Mouse (Mus musculus): ENCODE measurements around the gene Sdhaf3. TPM values are rescaled to one million over a fixed set of nuclear protein-coding genes. Genes with fewer than 3 reads are reported as not detected.

The Sdhaf3 gene
- total and polyA plus RNA-seq, 3 experiments, result 6.0 to 11.6 (median 8.8) TPM

GRCm38 (mm10) chr6:6909586-6909985 lies 46.2 kb upstream of the Sdhaf3 start:
- Histone ChIP-seq H3K27ac (ENCODE audit: insufficient read depth, low read depth) (no peak overlapping the region), H3K27me3 (replicated peaks) (no peaks in the 10 kb centered on the region), H3K9me3 (replicated peaks; ENCODE audit: low read length) (no peaks in the 10 kb centered on the region), H3K4me1 (ENCODE audit: control insufficient read depth in 1 of 2, insufficient read depth in 2 of 2) (no peaks in the 10 kb centered on the region), H3K79me2 (replicated peaks; ENCODE audit: control insufficient read depth, extremely low read depth, insufficient read depth, poor library complexity, severe bottlenecking) (no peaks in the 10 kb centered on the region), H3K4me2 (ENCODE audit: insufficient read depth, low read depth, poor library complexity, severe bottlenecking) (no peak overlapping the region), H3K9ac (ENCODE audit: insufficient read depth, low read depth) (no peak overlapping the region), H3K36me3 (replicated peaks in 1 of 2; ENCODE audit: control insufficient read depth in 1 of 2, insufficient read depth in 1 of 2, low read length in 1 of 2) (no peaks in the 10 kb centered on the region), H3K4me3 (replicated peaks in 1 of 3; ENCODE audit: low read depth in 2 of 3, low read length in 2 of 3, poor library complexity in 1 of 3) (no peak overlapping the region)
- dilution Hi-C loops (cut with MboI; ENCODE audit: extremely low pct_ligation_motif_present, extremely low pct_unique_long_range_greater_than_20kb, low sequenced_read_pairs) (no loop called here), in situ Hi-C loops (cut with MboI; ENCODE audit: low pct_ligation_motif_present, low pct_unique_long_range_greater_than_20kb, low sequenced_read_pairs) (no loop called here)
- no peak for DNase-seq (ENCODE audit: extremely low read depth)
- TF ChIP-seq JUND (conservative IDR thresholded peaks at IDR 0.05; ENCODE audit: low read depth, low read length), result no peak
- no peak for TF ChIP-seq UBTF (IDR thresholded peaks at IDR 0.05; ENCODE audit: low read depth, low read length)
- no peak for TF ChIP-seq PAX5 (IDR thresholded peaks at IDR 0.05; ENCODE audit: low read length)
- no peak for TF ChIP-seq NELFE (IDR thresholded peaks at IDR 0.05; ENCODE audit: low read depth, low read length)
- no peak for TF ChIP-seq MAX (IDR thresholded peaks at IDR 0.05; ENCODE audit: low read length)
- TF ChIP-seq EP300 (IDR thresholded peaks at IDR 0.05; ENCODE audit: low read length), result no peak
- TF ChIP-seq USF2 (conservative IDR thresholded peaks at IDR 0.05; ENCODE audit: low read depth, low read length), result no peak
- no peak for TF ChIP-seq MAFK (IDR thresholded peaks at IDR 0.05; ENCODE audit: insufficient replicate concordance, low read length)
- no peak for TF ChIP-seq USF1 (IDR thresholded peaks at IDR 0.05; ENCODE audit: low read depth, low read length)
- TF ChIP-seq POLR2A (IDR thresholded peaks at IDR 0.05; ENCODE audit: low read depth, low read length), result no peak
- no peak for TF ChIP-seq ZC3H11A (IDR thresholded peaks at IDR 0.05; ENCODE audit: low read depth, low read length)
- no peak for TF ChIP-seq ELF1 (IDR thresholded peaks at IDR 0.05; ENCODE audit: low read depth, low read length)
- TF ChIP-seq SMC3 (IDR thresholded peaks at IDR 0.05; ENCODE audit: low read depth, low read length), result no peak
- TF ChIP-seq ETS1 (conservative IDR thresholded peaks at IDR 0.05; ENCODE audit: low read depth, low read length), result no peak
- TF ChIP-seq GABPA (IDR thresholded peaks at IDR 0.05; ENCODE audit: insufficient replicate concordance, low read depth, low read length), result no peak
- TF ChIP-seq JUN (IDR thresholded peaks at IDR 0.05; ENCODE audit: insufficient read depth, low read depth, low read length), result no peak
- no peak for TF ChIP-seq IRF4 (IDR thresholded peaks at IDR 0.05; ENCODE audit: low read depth, low read length)
- no peak for TF ChIP-seq MYC (IDR thresholded peaks at IDR 0.05; ENCODE audit: low read depth, low read length)
- TF ChIP-seq ZMIZ1 (IDR thresholded peaks at IDR 0.05; ENCODE audit: low read depth, low read length), result no peak
- TF ChIP-seq POLR2AphosphoS2 (IDR thresholded peaks at IDR 0.05; ENCODE audit: low read depth, low read length), result no peak

- dilution Hi-C loops (cut with MboI; ENCODE audit: extremely low pct_ligation_motif_present, extremely low pct_unique_long_range_greater_than_20kb, low sequenced_read_pairs), result no loop called here
- H3K9ac ChIP-seq (ENCODE audit: insufficient read depth, low read depth), result no peak overlapping the region
- no peak overlapping the region for H3K4me2 ChIP-seq (ENCODE audit: insufficient read depth, low read depth, poor library complexity, severe bottlenecking)
- no peaks in the 10 kb centered on the region for H3K27me3 ChIP-seq (replicated peaks)
- in situ Hi-C loops (cut with MboI; ENCODE audit: low pct_ligation_motif_present, low pct_unique_long_range_greater_than_20kb, low sequenced_read_pairs), result no loop called here
- DNase-seq (ENCODE audit: extremely low read depth), result no peak
- H3K36me3 ChIP-seq (replicated peaks in 1 of 2; ENCODE audit: control insufficient read depth in 1 of 2, insufficient read depth in 1 of 2, low read length in 1 of 2), result no peaks in the 10 kb centered on the region
- H3K27ac ChIP-seq (ENCODE audit: insufficient read depth, low read depth), result no peak overlapping the region
- H3K9me3 ChIP-seq (replicated peaks; ENCODE audit: low read length), result no peaks in the 10 kb centered on the region
- TF ChIP-seq ETS1 (conservative IDR thresholded peaks at IDR 0.05; ENCODE audit: low read depth, low read length) (no peak), JUND (conservative IDR thresholded peaks at IDR 0.05; ENCODE audit: low read depth, low read length) (no peak), SIN3A (IDR thresholded peaks at IDR 0.05; ENCODE audit: low read length) (no peak), GABPA (IDR thresholded peaks at IDR 0.05; ENCODE audit: insufficient replicate concordance, low read depth, low read length) (no peak), JUN (IDR thresholded peaks at IDR 0.05; ENCODE audit: insufficient read depth, low read depth, low read length) (no peak), ZKSCAN1 (IDR thresholded peaks at IDR 0.05; ENCODE audit: borderline replicate concordance, low read depth, low read length) (no peak), ZC3H11A (IDR thresholded peaks at IDR 0.05; ENCODE audit: low read depth, low read length) (no peak), MAZ (IDR thresholded peaks at IDR 0.05; ENCODE audit: low read depth, low read length) (no peak), ZMIZ1 (IDR thresholded peaks at IDR 0.05; ENCODE audit: low read depth, low read length) (no peak), USF2 (conservative IDR thresholded peaks at IDR 0.05; ENCODE audit: low read depth, low read length) (no peak), SMC3 (IDR thresholded peaks at IDR 0.05; ENCODE audit: low read depth, low read length) (no peak), PAX5 (IDR thresholded peaks at IDR 0.05; ENCODE audit: low read length) (no peak), ZNF384 (IDR thresholded peaks at IDR 0.05; ENCODE audit: low read depth, low read length) (no peak), TCF12 (IDR thresholded peaks at IDR 0.05; ENCODE audit: low read depth, low read length) (no peak)
- H3K79me2 ChIP-seq (replicated peaks; ENCODE audit: control insufficient read depth, extremely low read depth, insufficient read depth, poor library complexity, severe bottlenecking), result no peaks in the 10 kb centered on the region
- peaks cover 0 to 5% of the 10 kb centered on the region in 2 experiments; a peak in 2 of 4 replicates for H3K4me1 ChIP-seq (ENCODE audit: control insufficient read depth in 1 of 2, insufficient read depth in 2 of 2)
- H3K4me3 ChIP-seq (replicated peaks in 1 of 3; ENCODE audit: low read depth in 2 of 3, low read length in 2 of 3, poor library complexity in 1 of 3), result no peak overlapping the region
These were observed 41.5 kb upstream of the Sdhaf3 start for GRCm38 (mm10) chr6:6914304-6914703.

All from CH12.LX (cell line).